ENCODE assay signal across 9 mouse cellular contexts in genomic region chr9:91365664-91366063, GRCm38 (mm10). TPM values are rescaled to one million over a fixed set of nuclear protein-coding genes. Genes with fewer than 3 reads are reported as not detected.
DNase-seq lines count a peak whose midpoint lies in the region; ATAC-seq and TF ChIP-seq lines count a peak whose summit lies in the region.
"Had no signal": no experiment of that assay in that cellular context is flagged by ENCODE, and none has a peak within 500 bp of the region (broad histone marks: within the 10 kb centered on the region; RNA-seq: fewer than 3 reads in every experiment).

Zic1 (minus strand) TSS chr9:91365810.

- DNase-seq in heart, postnatal 4 days: no peak
- DNase-seq in embryonic facial prominence, embryonic 14.5 days (ENCODE audit: low spot score): peak; percentile 59
- peak; percentile 43 for DNase-seq in limb, embryonic 11.5 days (ENCODE audit: low spot score)
- DNase-seq in retina, postnatal 1 day: peak; percentile 92
- no peak for DNase-seq in ovary, postnatal 36 days (ENCODE audit: low spot score)

- no peaks in the 10 kb centered on the region for H3K9me3 ChIP-seq in heart, embryonic 15.5 days (replicated peaks)
- no peaks in the 10 kb centered on the region for H3K9me3 ChIP-seq in embryonic facial prominence, embryonic 14.5 days (ENCODE audit: control insufficient read depth, low read length)
- H3K9me3 ChIP-seq in limb, embryonic 11.5 days (ENCODE audit: control insufficient read depth, low read length): no peaks in the 10 kb centered on the region

- peak within 1 kb of the TSS; percentile 41 for H3K4me3 ChIP-seq in heart, embryonic 15.5 days
- peak within 1 kb of the TSS; percentile 16 for H3K4me3 ChIP-seq in bone marrow, adult 2 months (replicated peaks; ENCODE audit: control insufficient read depth, low read depth, low read length)
- H3K4me3 ChIP-seq in embryonic facial prominence, embryonic 14.5 days (ENCODE audit: low read depth, low read length): peak within 1 kb of the TSS; percentile 39
- H3K4me3 ChIP-seq in limb, embryonic 11.5 days (ENCODE audit: low read depth, low read length): peak within 1 kb of the TSS; percentile 16

- no peak within 1 kb of the TSS for H3K27ac ChIP-seq in heart, embryonic 15.5 days
- no peak within 1 kb of the TSS for H3K27ac ChIP-seq in bone marrow, adult 2 months (ENCODE audit: control insufficient read depth, insufficient read depth, low read depth, low read length, poor library complexity)
- no peak within 1 kb of the TSS; the same call in 1 of the 2 replicates for H3K27ac ChIP-seq in embryonic facial prominence, embryonic 14.5 days (replicated peaks; ENCODE audit: low read depth, low read length)
- H3K27ac ChIP-seq in limb, embryonic 11.5 days (replicated peaks; ENCODE audit: low read depth, low read length): no peak within 1 kb of the TSS

- no peak within 1 kb of the TSS for H3K9ac ChIP-seq in heart, embryonic 15.5 days
- H3K9ac ChIP-seq in embryonic facial prominence, embryonic 14.5 days (ENCODE audit: low read depth, low read length): peak within 1 kb of the TSS; percentile 57
- no peak within 1 kb of the TSS for H3K9ac ChIP-seq in limb, embryonic 11.5 days (ENCODE audit: low read length)

- H3K4me1 ChIP-seq in heart, embryonic 15.5 days (replicated peaks): peaks cover 26% of the 10 kb centered on the region
- no peaks in the 10 kb centered on the region for H3K4me1 ChIP-seq in bone marrow, adult 2 months (ENCODE audit: control insufficient read depth, insufficient read depth, low read length)
- no peaks in the 10 kb centered on the region for H3K4me1 ChIP-seq in embryonic facial prominence, embryonic 14.5 days (ENCODE audit: control insufficient read depth, insufficient read depth, low read length)
- no peaks in the 10 kb centered on the region for H3K4me1 ChIP-seq in limb, embryonic 11.5 days (ENCODE audit: control insufficient read depth, insufficient read depth, low read length)

- TF ChIP-seq POLR2A in bone marrow, adult 2 months (IDR thresholded peaks at IDR 0.05; ENCODE audit: borderline replicate concordance, control insufficient read depth, low read depth, low read length): no peak

- no peaks in the 10 kb centered on the region for H3K36me3 ChIP-seq in heart, embryonic 15.5 days
- no peaks in the 10 kb centered on the region for H3K36me3 ChIP-seq in embryonic facial prominence, embryonic 14.5 days (ENCODE audit: control insufficient read depth, insufficient read depth, low read length)
- no peaks in the 10 kb centered on the region for H3K36me3 ChIP-seq in limb, embryonic 11.5 days (ENCODE audit: control insufficient read depth, insufficient read depth, low read length)

- 2% methylated on average over 33 of the region's 33 CpGs for WGBS in heart, embryonic 15.5 days
- 9% methylated on average over 31 of the region's 33 CpGs for WGBS in bone marrow, adult 2 months
- 0% methylated on average over 20 of the region's 33 CpGs for WGBS in embryonic facial prominence, embryonic 14.5 days
- WGBS in limb, embryonic 11.5 days: under 1% methylated on average over 30 of the region's 33 CpGs

- H3K27me3 ChIP-seq in heart, embryonic 15.5 days: peaks cover 95% of the 10 kb centered on the region
- peaks cover 95% of the 10 kb centered on the region for H3K27me3 ChIP-seq in embryonic facial prominence, embryonic 14.5 days (replicated peaks; ENCODE audit: control insufficient read depth, insufficient read depth, low read length)
- peaks cover 95% of the 10 kb centered on the region for H3K27me3 ChIP-seq in limb, embryonic 11.5 days (ENCODE audit: control insufficient read depth, insufficient read depth, low read length)

- ATAC-seq in heart, embryonic 15.5 days (replicated peaks; ENCODE audit: insufficient number of reproducible peaks, insufficient read depth, low FRiP score, low read depth): no peak
- ATAC-seq in embryonic facial prominence, embryonic 14.5 days (ENCODE audit: low read depth): peak; percentile 66; the same call in 1 of the 2 replicates
- no peak for ATAC-seq in limb, embryonic 11.5 days (ENCODE audit: insufficient number of reproducible peaks, low FRiP score, low TSS enrichment, low read depth)
- ATAC-seq in activated CD4-positive, CD25-positive, alpha-beta regulatory T cell, adult 4 months: no peak

- TF ChIP-seq CTCF in bone marrow, adult 2 months (IDR thresholded peaks at IDR 0.05; ENCODE audit: control insufficient read depth, insufficient read depth, low read length): no peak

- H3K4me2 ChIP-seq in heart, embryonic 15.5 days: peak within 1 kb of the TSS; percentile 56
- peak within 1 kb of the TSS; percentile 52 for H3K4me2 ChIP-seq in embryonic facial prominence, embryonic 14.5 days (ENCODE audit: low read depth, low read length)
- H3K4me2 ChIP-seq in limb, embryonic 11.5 days (ENCODE audit: low read depth, severe bottlenecking): peak within 1 kb of the TSS; percentile 12; the same call in 1 of the 2 replicates

RNA-seq across cellular contexts. Expression of gene Zic1, which starts in this region (rescaled TPM):
- 0.11 and 0.13 TPM in 2 replicates for polyA plus RNA-seq in heart, embryonic 15.5 days (2015; fragmentation: Nextera tagmentation; extraction: Ambion mirVana)
- not detected for total RNA-seq in heart, postnatal 4 days (2021)
- polyA plus RNA-seq in bone marrow, adult 2 months (2011; ENCODE audit: insufficient read depth, insufficient read length, low replicate concordance, missing spikeins): not detected in 2 replicates
- polyA plus RNA-seq in embryonic facial prominence, embryonic 14.5 days (2014; fragmentation: Nextera tagmentation; extraction: Ambion mirVana): 2.7 and 2.8 TPM in 2 replicates
- polyA plus RNA-seq in limb, embryonic 11.5 days (2014; fragmentation: Nextera tagmentation; extraction: Ambion mirVana): 0.18 and 0.27 TPM in 2 replicates
- not detected for polyA plus RNA-seq in activated CD4-positive, CD25-positive, alpha-beta regulatory T cell, adult 4 months (2017; shearing (Covaris generic))
- total RNA-seq: neutrophil, adult 5-6 weeks had no signal

Comparison
In these comparisons a context has a peak if more than half of its experiments do, and no peak if none do; other contexts are left out.
1. Peak in DNase-seq, H3K4me3 ChIP-seq and H3K4me2 ChIP-seq in limb, embryonic 11.5 days; RNA of the gene not detected or under 1 TPM.
2. DNase-seq: peak in embryonic facial prominence, embryonic 14.5 days (single experiment) and retina, postnatal 1 day (single experiment); none in heart, postnatal 4 days (single experiment) and ovary, postnatal 36 days (single experiment).
3. Peak in every context shown above with its lines, with median percentiles within 50 percentile points of each other: H3K4me2 ChIP-seq and H3K4me3 ChIP-seq.